Mouse (Mus musculus) forebrain, embryonic 14.5 days (tissue): ENCODE results near the gene Cyp2d9. TPM values are rescaled to one million over a fixed set of nuclear protein-coding genes. Genes with fewer than 3 reads are reported as not detected.

Experiments
- ATAC-seq: fragments of 200-750 bp; cut with Nextera tagmentation; 2 replicates; pipeline ENCODE4 v1.8.0; 2017; ENCODE audit warnings: mild to moderate bottlenecking, moderate library complexity
- DNase-seq: peaks from one replicate; pipeline ENCODE4 v3.0.0-alpha.2; 2015; ENCODE audit warnings: low spot score
- H3K27ac ChIP-seq: fragments of 300-500 bp; sonication (generic); 2 replicates; pipeline ENCODE4 v1.5.1; 2014; ENCODE audit warnings: low read depth, mild to moderate bottlenecking, control low read depth, low read length, moderate library complexity
- H3K27me3 ChIP-seq: fragments of 300-500 bp; sonication (generic); replicated peaks from 2 replicates; pipeline ENCODE4 v1.6.1; 2014; ENCODE audit warnings: low read length, control low read depth, mixed read lengths; ENCODE audit not compliant: control insufficient read depth, insufficient read depth
- H3K36me3 ChIP-seq: fragments of 300-500 bp; sonication (generic); 2 replicates; pipeline ENCODE4 v1.6.1; 2014; ENCODE audit warnings: low read length, control low read depth; ENCODE audit not compliant: control insufficient read depth, insufficient read depth
- H3K4me1 ChIP-seq: fragments of 300-500 bp; sonication (generic); 2 replicates; pipeline ENCODE4 v1.6.1; 2014; ENCODE audit warnings: antibody characterized with exemption, low read length, control low read depth; ENCODE audit not compliant: control insufficient read depth, insufficient read depth
- H3K4me2 ChIP-seq: fragments of 300-500 bp; sonication (generic); 2 replicates; pipeline ENCODE4 v1.6.1; 2014; ENCODE audit warnings: mild to moderate bottlenecking, control low read depth, low read length
- H3K4me3 ChIP-seq: fragments of 300-500 bp; sonication (generic); 2 replicates; pipeline ENCODE4 v1.5.1; 2014; ENCODE audit warnings: low read depth, low read length, control low read depth
- H3K9ac ChIP-seq: fragments of 300-500 bp; sonication (generic); 2 replicates; pipeline ENCODE4 v1.6.1; 2014; ENCODE audit warnings: mild to moderate bottlenecking, low read length, control low read depth, moderate library complexity
- H3K9me3 ChIP-seq: fragments of 300-500 bp; sonication (generic); replicated peaks from 2 replicates; pipeline ENCODE4 v1.6.1; 2016; ENCODE audit warnings: low read length, control low read depth, mixed read lengths; ENCODE audit not compliant: control insufficient read depth
- WGBS: fragments of 180-500 bp; shearing (Covaris S2); extraction: QIAGEN DNeasy Blood & Tissue Kit; methylation state at CpG from one replicate; pipeline ENCODE4 v1.1.7; 2014; 5-methylcytosine and 5-hydroxymethylcytosine counted together
- polyA plus RNA-seq: library from polyadenylated mRNA; unstranded; fragments of >200 nt; fragmentation: Nextera tagmentation; extraction: Ambion mirVana; gene quantifications from 2 replicates; pipeline ENCODE4 v1.2.1, GENCODE M21; 2014

The Cyp2d9 gene
- polyA plus RNA-seq, 1 experiment from 2014 or later: not detected

GRCm38 (mm10) chr15:82404163-82404562 is 29.1 kb upstream of the Cyp2d9 start:
- Histone ChIP-seq H3K4me3 (no peak overlapping the region), H3K9me3 (no peaks in the 10 kb centered on the region), H3K4me1 (no peaks in the 10 kb centered on the region), H3K27ac (no peak overlapping the region), H3K36me3 (no peaks in the 10 kb centered on the region), H3K27me3 (no peaks in the 10 kb centered on the region), H3K9ac (no peak overlapping the region), H3K4me2 (no peak overlapping the region)
- WGBS: 85% methylated on average over 3 of the region's 3 CpGs
- DNase-seq (no peak), ATAC-seq (no peak)

GRCm38 (mm10) chr15:82406981-82407380 is 26.3 kb upstream of the Cyp2d9 start, which contains the start of gene Cyp2d10:
Gene Cyp2d10 (minus strand): TSS chr15:82407195.
- no peak within 1 kb of the TSS for H3K4me3 ChIP-seq
- no peaks in the 10 kb centered on the region for H3K9me3 ChIP-seq
- H3K36me3 ChIP-seq: no peaks in the 10 kb centered on the region
- H3K27me3 ChIP-seq: no peaks in the 10 kb centered on the region
- no peak within 1 kb of the TSS for H3K9ac ChIP-seq
- 95% methylated on average over 6 of the region's 6 CpGs for WGBS
- ATAC-seq (no peak), DNase-seq (no peak)
- no peaks in the 10 kb centered on the region for H3K4me1 ChIP-seq
- no peak within 1 kb of the TSS for H3K27ac ChIP-seq
- H3K4me2 ChIP-seq: no peak within 1 kb of the TSS

- Histone ChIP-seq H3K27me3 (no peaks in the 10 kb centered on the region), H3K4me1 (no peaks in the 10 kb centered on the region), H3K36me3 (no peaks in the 10 kb centered on the region), H3K9me3 (no peaks in the 10 kb centered on the region), H3K9ac (no peak overlapping the region), H3K4me3 (no peak overlapping the region), H3K27ac (no peak overlapping the region), H3K4me2 (no peak overlapping the region)
- no peak for ATAC-seq
- 77% methylated on average over 4 of the region's 4 CpGs for WGBS
- no peak for DNase-seq
Measured at GRCm38 (mm10) chr15:82407536-82407935, 25.7 kb upstream of the Cyp2d9 start.

GRCm38 (mm10) chr15:82416797-82417789 is 16.1 kb upstream of the Cyp2d9 start:
- Histone ChIP-seq H3K4me2 (peak overlapping the region; percentile 16; the same call in 1 of the 2 replicates), H3K4me3 (no peak overlapping the region), H3K9ac (peak overlapping the region; percentile 35; the same call in 1 of the 2 replicates), H3K9me3 (no peaks in the 10 kb centered on the region), H3K4me1 (no peaks in the 10 kb centered on the region), H3K27ac (no peak overlapping the region), H3K36me3 (no peaks in the 10 kb centered on the region), H3K27me3 (no peaks in the 10 kb centered on the region)
- ATAC-seq (peak; percentile 72), DNase-seq (peak; percentile 72)
- WGBS: 18% methylated on average over 16 of the region's 16 CpGs

- H3K27me3 ChIP-seq: no peaks in the 10 kb centered on the region
- DNase-seq (no peak), ATAC-seq (no peak)
- H3K36me3 ChIP-seq: no peaks in the 10 kb centered on the region
- WGBS: 90% methylated on average over 1 of the region's 1 CpGs
- no peak overlapping the region for H3K4me2 ChIP-seq
- H3K27ac ChIP-seq: no peak overlapping the region
- no peak overlapping the region for H3K9ac ChIP-seq
- H3K4me3 ChIP-seq: no peak overlapping the region
- no peaks in the 10 kb centered on the region for H3K9me3 ChIP-seq
- H3K4me1 ChIP-seq: no peaks in the 10 kb centered on the region
Measured at GRCm38 (mm10) chr15:82418616-82419015, 14.6 kb upstream of the Cyp2d9 start.

- H3K27ac ChIP-seq: no peak overlapping the region
- no peaks in the 10 kb centered on the region for H3K27me3 ChIP-seq
- H3K4me2 ChIP-seq: no peak overlapping the region
- ATAC-seq (no peak), DNase-seq (no peak)
- H3K4me3 ChIP-seq: no peak overlapping the region
- H3K9ac ChIP-seq: no peak overlapping the region
- H3K9me3 ChIP-seq: no peaks in the 10 kb centered on the region
- no peaks in the 10 kb centered on the region for H3K36me3 ChIP-seq
- 77% methylated on average over 4 of the region's 4 CpGs for WGBS
- no peaks in the 10 kb centered on the region for H3K4me1 ChIP-seq
Measured at GRCm38 (mm10) chr15:82422935-82423334, 10.3 kb upstream of the Cyp2d9 start.

GRCm38 (mm10) chr15:82423471-82423870 is 9.8 kb upstream of the Cyp2d9 start:
- Histone ChIP-seq H3K9me3 (no peaks in the 10 kb centered on the region; the same call in 1 of the 2 replicates), H3K4me1 (no peaks in the 10 kb centered on the region), H3K4me3 (no peak overlapping the region), H3K4me2 (no peak overlapping the region), H3K9ac (no peak overlapping the region), H3K27me3 (no peaks in the 10 kb centered on the region), H3K36me3 (no peaks in the 10 kb centered on the region), H3K27ac (no peak overlapping the region)
- DNase-seq (no peak), ATAC-seq (no peak)
- 84% methylated on average over 3 of the region's 3 CpGs for WGBS

GRCm38 (mm10) chr15:82433621-82434020 is 384 bp downstream of the Cyp2d9 start:
- peaks cover 4% of the 10 kb centered on the region; the same call in 1 of the 2 replicates for H3K9me3 ChIP-seq
- ATAC-seq: no peak
- no peak overlapping the region for H3K4me2 ChIP-seq
- no peaks in the 10 kb centered on the region for H3K4me1 ChIP-seq
- H3K36me3 ChIP-seq: no peaks in the 10 kb centered on the region
- no peak overlapping the region for H3K4me3 ChIP-seq
- H3K9ac ChIP-seq: no peak overlapping the region
- no peak overlapping the region for H3K27ac ChIP-seq
- no peaks in the 10 kb centered on the region for H3K27me3 ChIP-seq
- 95% methylated on average over 3 of the region's 3 CpGs for WGBS
- DNase-seq: no peak

- H3K9ac ChIP-seq: no peak overlapping the region
- H3K36me3 ChIP-seq: no peaks in the 10 kb centered on the region
- ATAC-seq (no peak), DNase-seq (no peak)
- no peak overlapping the region for H3K27ac ChIP-seq
- no peak overlapping the region for H3K4me2 ChIP-seq
- WGBS: 97% methylated on average over 3 of the region's 3 CpGs
- H3K4me3 ChIP-seq: no peak overlapping the region
- H3K9me3 ChIP-seq: peaks cover 4% of the 10 kb centered on the region; the same call in 1 of the 2 replicates
- H3K27me3 ChIP-seq: no peaks in the 10 kb centered on the region
- no peaks in the 10 kb centered on the region for H3K4me1 ChIP-seq
Measured at GRCm38 (mm10) chr15:82434541-82434940, 1.3 kb downstream of the Cyp2d9 start.
